Mouse (Mus musculus) kidney, adult 18-20 months (tissue): ENCODE results near the gene Rhbdf2.

ENCODE experiments used
- DNase-seq: peaks from one replicate; pipeline ENCODE4 v3.0.0; 2021

The Rhbdf2 gene

GRCm38 (mm10) chr11:116586310-116586709 lies 40.5 kb downstream of the Rhbdf2 start, which contains the start of gene Aanat:
TSS of gene Aanat (plus strand) at chr11:116586432.
- no peak for DNase-seq

- no peak for DNase-seq
Observed at GRCm38 (mm10) chr11:116585682-116586081, 41.1 kb downstream of the Rhbdf2 start.

- peak; percentile 87 for DNase-seq
Observed at GRCm38 (mm10) chr11:116581376-116581814, 45.4 kb downstream of the Rhbdf2 start, which contains the start of gene Ube2o. TSS of gene Ube2o (minus strand) at chr11:116581447.

GRCm38 (mm10) chr11:116580711-116581375 lies 46.0 kb downstream of the Rhbdf2 start:
- DNase-seq: peak; percentile 58

- no peak for DNase-seq
Observed at GRCm38 (mm10) chr11:116580031-116580652, 46.7 kb downstream of the Rhbdf2 start.

- no peak for DNase-seq
Observed at GRCm38 (mm10) chr11:116579280-116579679, 47.5 kb downstream of the Rhbdf2 start.

- DNase-seq: no peak
Observed at GRCm38 (mm10) chr11:116575396-116575795, 51.4 kb downstream of the Rhbdf2 start.

GRCm38 (mm10) chr11:116574982-116575381 lies 51.8 kb downstream of the Rhbdf2 start:
- DNase-seq: no peak

- no peak for DNase-seq
Observed at GRCm38 (mm10) chr11:116574486-116574885, 52.3 kb downstream of the Rhbdf2 start.

GRCm38 (mm10) chr11:116572756-116573543 lies 53.9 kb downstream of the Rhbdf2 start:
- no peak for DNase-seq

GRCm38 (mm10) chr11:116571767-116572679 lies 54.8 kb downstream of the Rhbdf2 start:
- no peak for DNase-seq

- no peak for DNase-seq
Observed at GRCm38 (mm10) chr11:116570821-116571220, 56.0 kb downstream of the Rhbdf2 start.

- DNase-seq: no peak
Observed at GRCm38 (mm10) chr11:116567531-116567930, 59.3 kb downstream of the Rhbdf2 start.

- no peak for DNase-seq
Observed at GRCm38 (mm10) chr11:116565283-116566041, 61.4 kb downstream of the Rhbdf2 start.

GRCm38 (mm10) chr11:116556308-116556707 lies 70.5 kb downstream of the Rhbdf2 start:
- no peak for DNase-seq

GRCm38 (mm10) chr11:116555572-116555971 lies 71.2 kb downstream of the Rhbdf2 start:
- no peak for DNase-seq

GRCm38 (mm10) chr11:116554171-116554878 lies 72.5 kb downstream of the Rhbdf2 start:
- peak; percentile 42 for DNase-seq

- DNase-seq: no peak
Observed at GRCm38 (mm10) chr11:116552194-116552593, 74.6 kb downstream of the Rhbdf2 start.

GRCm38 (mm10) chr11:116550748-116551147 lies 76.1 kb downstream of the Rhbdf2 start:
- no peak for DNase-seq

GRCm38 (mm10) chr11:116549273-116550038 lies 77.4 kb downstream of the Rhbdf2 start:
- DNase-seq: no peak
